Mouse (Mus musculus) limb, embryonic 12.5 days (tissue): Measurements from ENCODE around the gene Ube2i. TPM values are rescaled to one million over a fixed set of nuclear protein-coding genes. Genes with fewer than 3 reads are reported as not detected.

Source experiments
- ATAC-seq: fragments of 200-750 bp; cut with Nextera tagmentation; 2 replicates; pipeline ENCODE4 v1.8.0; 2017; ENCODE audit warnings: low read depth, moderate TSS enrichment; ENCODE audit not compliant: insufficient number of reproducible peaks, insufficient read depth, low FRiP score, low TSS enrichment
- H3K27ac ChIP-seq: fragments of 300-500 bp; sonication (generic); 2 replicates; pipeline ENCODE4 v1.5.1; 2016; ENCODE audit warnings: mild to moderate bottlenecking, moderate library complexity
- H3K27me3 ChIP-seq: fragments of 300-500 bp; sonication (generic); 2 replicates; pipeline ENCODE4 v1.6.1; 2016; ENCODE audit warnings: mild to moderate bottlenecking, moderate library complexity
- H3K36me3 ChIP-seq: fragments of 300-500 bp; sonication (generic); 2 replicates; pipeline ENCODE4 v1.6.1; 2016; ENCODE audit warnings: mild to moderate bottlenecking, moderate library complexity
- H3K4me1 ChIP-seq: fragments of 300-500 bp; sonication (generic); replicated peaks from 2 replicates; pipeline ENCODE4 v1.6.1; 2016
- H3K4me2 ChIP-seq: fragments of 300-500 bp; sonication (generic); 2 replicates; pipeline ENCODE4 v1.6.1; 2016; ENCODE audit warnings: mild to moderate bottlenecking, moderate library complexity
- H3K4me3 ChIP-seq: fragments of 300-500 bp; sonication (generic); replicated peaks from 2 replicates; pipeline ENCODE4 v1.5.1; 2016; ENCODE audit warnings: mild to moderate bottlenecking
- H3K9ac ChIP-seq: fragments of 300-500 bp; sonication (generic); replicated peaks from 2 replicates; pipeline ENCODE4 v1.6.1; 2016; ENCODE audit warnings: mild to moderate bottlenecking, moderate library complexity
- H3K9me3 ChIP-seq: fragments of 300-500 bp; sonication (generic); 2 replicates; pipeline ENCODE4 v1.6.1; 2016; ENCODE audit warnings: mild to moderate bottlenecking, moderate library complexity
- WGBS: fragments of 180-500 bp; shearing (Covaris S2); methylation state at CpG from one replicate; pipeline ENCODE4 v1.1.7; 2016; 5-methylcytosine and 5-hydroxymethylcytosine counted together
- polyA plus RNA-seq: library from polyadenylated mRNA; unstranded; fragments of >200 nt; fragmentation: Nextera tagmentation; extraction: Ambion mirVana; gene quantifications from 2 replicates; pipeline ENCODE4 v1.2.1, GENCODE M21; 2016

Ube2i gene
- polyA plus RNA-seq, 1 experiment from 2014 or later = 887 TPM

- no peaks in the 10 kb centered on the region for H3K4me1 ChIP-seq
- no peak overlapping the region for H3K4me3 ChIP-seq
- 43% methylated on average over 11 of the region's 11 CpGs for WGBS
- no peaks in the 10 kb centered on the region for H3K27me3 ChIP-seq
- H3K36me3 ChIP-seq = no peaks in the 10 kb centered on the region
- no peak for ATAC-seq
- 0 out of 2 replicates have a peak, but pooled peaks cover 4% of the 10 kb centered on the region for H3K9me3 ChIP-seq
- H3K4me2 ChIP-seq = no peak overlapping the region
- no peak overlapping the region for H3K27ac ChIP-seq
- H3K9ac ChIP-seq = no peak overlapping the region
Observed at GRCm38 (mm10) chr17:25282133-25282532, 7.7 kb upstream of the Ube2i start.

- no peaks in the 10 kb centered on the region for H3K27me3 ChIP-seq
- H3K4me3 ChIP-seq = no peak overlapping the region
- peaks cover 21% of the 10 kb centered on the region for H3K4me1 ChIP-seq
- peaks cover 2% of the 10 kb centered on the region; the same call in 1 of the 2 replicates for H3K36me3 ChIP-seq
- no peak overlapping the region for H3K27ac ChIP-seq
- H3K4me2 ChIP-seq = no peak overlapping the region
- ATAC-seq = no peak
- no peaks in the 10 kb centered on the region for H3K9me3 ChIP-seq
- WGBS = 95% methylated on average over 3 of the region's 3 CpGs
- H3K9ac ChIP-seq = no peak overlapping the region
Observed at GRCm38 (mm10) chr17:25275833-25276232, 1.4 kb upstream of the Ube2i start.

DNA sequence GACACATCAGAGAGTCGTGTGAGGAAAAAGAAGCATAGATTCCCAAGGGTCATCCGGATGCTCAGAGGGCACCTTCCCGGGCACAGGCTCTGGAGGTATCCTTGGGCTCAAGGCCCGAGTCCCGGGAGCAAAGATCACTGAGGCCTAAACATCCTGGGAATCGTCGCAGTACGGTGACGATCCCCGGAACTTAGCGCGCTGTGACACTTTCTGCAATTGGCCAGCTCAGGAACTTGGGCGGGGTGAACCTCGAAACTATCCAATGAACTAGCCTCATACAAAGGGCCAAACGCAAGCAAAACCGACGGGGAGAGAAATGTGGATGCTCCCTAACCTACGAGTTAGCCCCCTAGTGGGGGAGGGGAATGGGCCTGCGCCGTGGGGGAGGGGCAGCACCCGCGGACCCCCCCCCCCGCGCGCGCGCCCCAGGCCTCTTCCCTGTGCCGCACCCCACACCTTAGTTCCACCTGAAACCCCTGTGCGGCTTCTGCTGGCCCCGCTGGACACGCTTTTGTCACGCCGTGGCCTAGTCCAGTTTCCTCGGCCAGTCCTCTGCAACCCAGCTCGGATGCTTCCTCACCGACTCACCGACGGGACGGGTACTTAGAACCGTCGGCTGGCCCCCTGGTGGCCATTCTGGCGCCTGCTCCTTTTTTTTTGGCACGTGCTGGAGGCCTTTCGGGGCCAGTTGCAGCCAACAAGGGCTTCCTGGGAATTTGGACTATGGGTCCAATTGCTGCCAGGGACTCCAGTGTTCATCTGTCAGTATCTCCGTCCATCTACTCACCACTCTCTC is 518 bp downstream of the Ube2i start:
- H3K27me3 ChIP-seq = no peaks in the 10 kb centered on the region
- H3K4me1 ChIP-seq = peaks cover 28% of the 10 kb centered on the region
- under 1% methylated on average over 45 of the region's 45 CpGs for WGBS
- H3K4me3 ChIP-seq = peak overlapping the region; percentile 97
- no peaks in the 10 kb centered on the region for H3K9me3 ChIP-seq
- H3K36me3 ChIP-seq = peaks cover 21% of the 10 kb centered on the region
- peak; percentile 84 for ATAC-seq
- H3K27ac ChIP-seq = peak overlapping the region; percentile 99
- H3K9ac ChIP-seq = peak overlapping the region; percentile 98
- H3K4me2 ChIP-seq = peak overlapping the region; percentile 97

- Histone ChIP-seq H3K4me1 (peaks cover 28% of the 10 kb centered on the region), H3K4me3 (peak overlapping the region; percentile 97), H3K9me3 (no peaks in the 10 kb centered on the region), H3K36me3 (peaks cover 29% of the 10 kb centered on the region), H3K9ac (peak overlapping the region; percentile 98), H3K27ac (peak overlapping the region; percentile 99), H3K27me3 (no peaks in the 10 kb centered on the region), H3K4me2 (peak overlapping the region; percentile 97)
- WGBS = under 1% methylated on average over 91 of the region's 92 CpGs
- ATAC-seq = peak; percentile 91
Observed at GRCm38 (mm10) chr17:25272951-25273705, 1.3 kb downstream of the Ube2i start.

DNA sequence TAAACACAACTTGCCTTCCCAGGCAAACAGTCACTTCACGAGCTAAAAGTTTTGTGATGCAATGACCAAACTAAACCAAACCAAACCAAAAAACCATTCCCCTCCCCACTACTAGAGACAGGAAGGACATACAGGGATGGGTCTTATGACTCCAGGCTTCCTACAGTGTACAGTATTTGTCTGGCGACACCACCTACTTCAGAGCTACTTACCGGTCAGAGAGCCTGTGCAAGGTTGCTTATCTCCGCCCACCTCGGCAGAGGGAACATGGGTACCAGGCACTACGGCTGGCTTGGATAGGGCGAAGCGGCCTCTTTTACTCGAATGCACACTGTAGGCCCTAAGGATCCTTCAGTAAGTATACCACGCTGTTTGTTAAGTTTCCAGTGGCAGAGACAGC is 2.1 kb downstream of the Ube2i start:
- Histone ChIP-seq H3K27me3 (no peaks in the 10 kb centered on the region), H3K4me3 (peak overlapping the region; percentile 97), H3K4me1 (peaks cover 28% of the 10 kb centered on the region), H3K27ac (peak overlapping the region; percentile 99), H3K9ac (peak overlapping the region; percentile 98), H3K36me3 (peaks cover 37% of the 10 kb centered on the region), H3K9me3 (no peaks in the 10 kb centered on the region), H3K4me2 (peak overlapping the region; percentile 97)
- no peak for ATAC-seq
- under 1% methylated on average over 10 of the region's 10 CpGs for WGBS

GRCm38 (mm10) chr17:25270795-25271335 is 3.6 kb downstream of the Ube2i start:
- no peaks in the 10 kb centered on the region for H3K27me3 ChIP-seq
- H3K9me3 ChIP-seq = no peaks in the 10 kb centered on the region
- H3K4me3 ChIP-seq = peak overlapping the region; percentile 97
- H3K4me2 ChIP-seq = peak overlapping the region; percentile 97
- H3K36me3 ChIP-seq = peaks cover 51% of the 10 kb centered on the region
- no peak for ATAC-seq
- peaks cover 28% of the 10 kb centered on the region for H3K4me1 ChIP-seq
- H3K9ac ChIP-seq = peak overlapping the region; percentile 98
- H3K27ac ChIP-seq = no peak overlapping the region
- WGBS = 84% methylated on average over 2 of the region's 2 CpGs

GRCm38 (mm10) chr17:25264453-25264852 is 10.0 kb downstream of the Ube2i start:
- WGBS = 83% methylated on average over 3 of the region's 3 CpGs
- Histone ChIP-seq H3K27me3 (no peaks in the 10 kb centered on the region), H3K9me3 (no peaks in the 10 kb centered on the region), H3K4me2 (no peak overlapping the region), H3K4me1 (no peaks in the 10 kb centered on the region), H3K4me3 (no peak overlapping the region), H3K36me3 (peaks cover 81% of the 10 kb centered on the region), H3K9ac (no peak overlapping the region), H3K27ac (no peak overlapping the region)
- ATAC-seq = no peak

DNA sequence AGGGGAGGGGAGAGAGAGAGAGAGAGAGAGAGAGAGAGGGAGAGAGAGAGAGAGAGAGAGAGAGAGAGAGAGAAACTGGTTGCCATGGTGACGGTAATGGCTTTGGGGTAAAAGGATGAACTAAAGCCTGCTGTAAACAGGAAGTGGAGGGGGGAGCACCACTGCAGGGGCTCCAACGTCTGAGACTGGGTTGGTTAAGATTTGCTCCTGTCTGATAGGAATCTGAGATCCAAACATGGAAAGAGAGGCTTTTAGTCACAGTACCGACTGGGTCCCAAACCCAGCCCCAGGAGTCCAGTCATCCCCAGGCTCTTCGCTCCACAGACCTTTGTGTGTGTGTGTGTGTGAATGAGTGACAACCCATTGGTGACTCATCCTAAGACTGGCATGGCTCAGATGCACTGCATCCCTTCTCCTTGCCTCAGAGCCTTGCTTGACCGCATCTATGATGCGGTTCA is 16.6 kb downstream of the Ube2i start:
- Histone ChIP-seq H3K9ac (no peak overlapping the region), H3K4me1 (peaks cover 24% of the 10 kb centered on the region), H3K4me2 (no peak overlapping the region), H3K9me3 (no peaks in the 10 kb centered on the region), H3K27ac (0 out of 2 replicates have a peak overlapping the region, but pooled peaks have one; percentile 7), H3K27me3 (peaks cover 45% of the 10 kb centered on the region), H3K4me3 (no peak overlapping the region), H3K36me3 (peaks cover 27% of the 10 kb centered on the region)
- ATAC-seq = no peak
- 55% methylated on average over 6 of the region's 6 CpGs for WGBS

DNA sequence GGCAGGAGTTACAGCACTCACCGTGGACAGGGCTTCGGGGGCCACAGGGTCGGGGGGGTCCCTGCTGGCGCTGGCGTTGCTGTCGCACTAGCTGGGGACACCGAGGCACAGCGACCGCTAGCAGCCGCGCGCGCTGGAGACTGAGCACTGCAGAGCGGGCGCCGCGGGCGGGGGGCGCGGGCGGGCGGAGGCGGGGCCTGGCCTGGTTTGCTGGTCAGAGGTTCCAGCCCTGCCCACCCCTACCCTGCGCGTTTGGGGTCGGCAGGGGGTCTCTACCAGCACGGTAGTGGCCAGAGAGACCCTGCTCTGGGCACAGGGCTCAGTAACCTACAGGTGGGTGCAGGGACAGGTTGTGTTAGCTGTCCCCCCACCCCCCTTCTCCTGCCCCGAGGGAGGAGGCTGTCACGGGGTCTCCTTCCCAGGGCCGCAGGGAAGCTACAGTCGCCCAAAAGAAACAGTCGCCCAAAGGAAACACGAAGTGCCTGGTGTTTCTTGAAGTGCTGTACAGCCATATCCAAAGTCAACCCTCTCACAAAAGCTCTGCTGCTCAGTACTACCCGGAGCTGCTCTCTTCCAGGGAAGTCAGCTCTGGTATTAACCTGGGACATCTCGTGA is 18.2 kb downstream of the Ube2i start, which contains the start of gene Baiap3:
Baiap3 (minus strand) TSS at position 225 of the 615 bp plus-strand sequence.
- Histone ChIP-seq H3K27ac (no peak within 1 kb of the TSS), H3K27me3 (peaks cover 61% of the 10 kb centered on the region)
- 5% methylated on average over 31 of the region's 35 CpGs for WGBS

GRCm38 (mm10) chr17:25255110-25255509 is 19.3 kb downstream of the Ube2i start:
- no peak overlapping the region for H3K9ac ChIP-seq
- WGBS = 81% methylated on average over 2 of the region's 2 CpGs
- peaks cover 18% of the 10 kb centered on the region for H3K36me3 ChIP-seq
- H3K4me2 ChIP-seq = 0 out of 2 replicates have a peak overlapping the region, but pooled peaks have one; percentile 72
- peaks cover 24% of the 10 kb centered on the region for H3K4me1 ChIP-seq
- ATAC-seq = no peak
- peak overlapping the region; percentile 40; the same call in 1 of the 2 replicates for H3K4me3 ChIP-seq
- peaks cover 72% of the 10 kb centered on the region for H3K27me3 ChIP-seq
- H3K27ac ChIP-seq = no peak overlapping the region
- no peaks in the 10 kb centered on the region for H3K9me3 ChIP-seq

More for the DNA sequence above, 18.2 kb downstream of the Ube2i start, which contains the start of gene Baiap3:
- Histone ChIP-seq H3K36me3 (peaks cover 21% of the 10 kb centered on the region), H3K4me3 (peak within 1 kb of the TSS; percentile 40), H3K4me1 (peaks cover 24% of the 10 kb centered on the region), H3K9me3 (no peaks in the 10 kb centered on the region), H3K9ac (peak within 1 kb of the TSS; percentile 53), H3K4me2 (peak within 1 kb of the TSS; percentile 72)
- ATAC-seq = peak; percentile 39
